Mouse (Mus musculus): ENCODE measurements at regions not wholly inside any gene's neighbourhood (a gene's known extent, or its start where the extent isn't known, plus 50 kb on each side); places are given as distances from the start of the nearest gene placed in this dataset.

DNA sequence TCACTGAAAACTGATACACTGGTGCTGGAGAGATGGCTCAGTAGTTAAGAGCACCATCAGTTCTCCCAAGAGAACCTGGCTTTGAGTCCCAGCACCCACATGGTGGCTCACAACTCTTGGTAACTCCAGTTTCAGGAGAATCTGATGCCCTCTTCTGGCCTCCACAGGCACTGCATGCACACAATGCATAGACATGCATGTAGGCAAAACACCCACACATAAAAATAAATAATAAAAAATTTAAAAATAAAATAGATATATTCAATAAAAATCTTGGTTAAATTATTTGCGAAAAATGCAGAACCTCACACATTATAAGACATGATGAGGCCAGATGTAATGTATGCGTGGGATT is 123.4 kb upstream of the Ccnd2 start:
- TF ChIP-seq GATA1 (IDR thresholded peaks at IDR 0.05; ENCODE audit: borderline replicate concordance, low read length), result no peak
- no peak for TF ChIP-seq FLI1 (IDR thresholded peaks at IDR 0.05; ENCODE audit: low read length)

Data from megakaryocyte, embryonic 14.5 days (primary cell).